Mouse (Mus musculus) lung, postnatal 0 days (tissue): ENCODE data around the gene G3bp1.

Source experiments
- CTCF ChIP-seq: IDR thresholded peaks from 2 replicates; pipeline ENCODE4 v1.5.1; 2016; ENCODE audit warnings: antibody characterized with exemption, mild to moderate bottlenecking
- EP300 ChIP-seq: IDR thresholded peaks from 2 replicates; pipeline ENCODE4 v1.6.1; 2016; ENCODE audit warnings: antibody characterized with exemption, mild to moderate bottlenecking, control low read depth

- peak; percentile 60 for TF ChIP-seq CTCF
- TF ChIP-seq EP300, result no peak
Measured at GRCm38 (mm10) chr11:55511374-55511773, 41.9 kb downstream of the G3bp1 start.
